Mouse (Mus musculus) limb, embryonic 14.5 days (tissue): ENCODE measurements around the gene Zfyve19. TPM values are rescaled to one million over a fixed set of nuclear protein-coding genes. Genes with fewer than 3 reads are reported as not detected.

Source experiments
- ATAC-seq: fragments of 200-750 bp; cut with Nextera tagmentation; 2 replicates; pipeline ENCODE4 v1.8.0; 2017; ENCODE audit warnings: low read depth, moderate number of reproducible peaks, moderate TSS enrichment; ENCODE audit not compliant: low FRiP score
- DNase-seq: peaks from one replicate; pipeline ENCODE4 v3.0.0-alpha.2; 2015; ENCODE audit warnings: low spot score
- H3K27ac ChIP-seq: fragments of 300-500 bp; sonication (generic); replicated peaks from 2 replicates; pipeline ENCODE4 v1.5.1; 2014; ENCODE audit warnings: low read depth, mild to moderate bottlenecking, low read length, moderate library complexity, mixed read lengths
- H3K27me3 ChIP-seq: fragments of 300-500 bp; sonication (generic); 2 replicates; pipeline ENCODE4 v1.6.1; 2014; ENCODE audit warnings: low read length, mixed read lengths; ENCODE audit not compliant: control insufficient read depth, insufficient read depth
- H3K36me3 ChIP-seq: fragments of 300-500 bp; sonication (generic); 2 replicates; pipeline ENCODE4 v1.6.1; 2014; ENCODE audit warnings: mild to moderate bottlenecking, low read length, moderate library complexity, mixed read lengths; ENCODE audit not compliant: control insufficient read depth, insufficient read depth
- H3K4me1 ChIP-seq: fragments of 300-500 bp; sonication (generic); 2 replicates; pipeline ENCODE4 v1.6.1; 2014; ENCODE audit warnings: antibody characterized with exemption, low read length, mixed read lengths; ENCODE audit not compliant: control insufficient read depth, insufficient read depth
- H3K4me2 ChIP-seq: fragments of 300-500 bp; sonication (generic); replicated peaks from 2 replicates; pipeline ENCODE4 v1.6.1; 2014; ENCODE audit warnings: low read depth, mild to moderate bottlenecking, low read length, moderate library complexity; ENCODE audit not compliant: severe bottlenecking
- H3K4me3 ChIP-seq: fragments of 300-500 bp; sonication (generic); replicated peaks from 2 replicates; pipeline ENCODE4 v1.5.1; 2014; ENCODE audit warnings: low read length
- H3K9ac ChIP-seq: fragments of 300-500 bp; sonication (generic); 2 replicates; pipeline ENCODE4 v1.6.1; 2014; ENCODE audit warnings: mild to moderate bottlenecking, low read depth, low read length, moderate library complexity; ENCODE audit not compliant: severe bottlenecking
- H3K9me3 ChIP-seq: fragments of 300-500 bp; sonication (generic); 2 replicates; pipeline ENCODE4 v1.6.1; 2016; ENCODE audit warnings: low read length; ENCODE audit not compliant: control insufficient read depth
- POLR2A ChIP-seq: fragments of 200-500 bp; IDR thresholded peaks from 2 replicates; pipeline ENCODE4 v1.8.0; 2012; ENCODE audit warnings: inconsistent platforms, mild to moderate bottlenecking, moderate library complexity, borderline replicate concordance; ENCODE audit not compliant: insufficient read depth, insufficient read length; ENCODE audit errors: extremely low read depth
- WGBS: fragments of 180-500 bp; shearing (Covaris S2); extraction: QIAGEN DNeasy Blood & Tissue Kit; methylation state at CpG from one replicate; pipeline ENCODE4 v1.1.7; 2014; 5-methylcytosine and 5-hydroxymethylcytosine counted together
- polyA plus RNA-seq, 2 experiments: library from polyadenylated mRNA; depleted of rRNA in 1 of 2; stranded (reverse) in 1 of 2; unstranded in 1 of 2; fragments of >200 nt; fragmentation: Nextera tagmentation in 1 of 2; extraction: Ambion mirVana in 1 of 2; gene quantifications; 2 replicates each; pipeline versions ENCODE4 v1.2.1 to v1.2.3; 2012 to 2014

Zfyve19 gene
- polyA plus RNA-seq, 2 experiments, result 46.3 to 88.0 TPM

- no peaks in the 10 kb centered on the region for H3K4me1 ChIP-seq
- H3K27me3 ChIP-seq, result 0 out of 2 replicates have a peak, but pooled peaks cover 3% of the 10 kb centered on the region
- H3K4me2 ChIP-seq, result no peak overlapping the region
- ATAC-seq (no peak), DNase-seq (no peak)
- H3K9me3 ChIP-seq, result no peaks in the 10 kb centered on the region
- H3K4me3 ChIP-seq, result no peak overlapping the region
- WGBS, result 32% methylated on average over 7 of the region's 7 CpGs
- no peaks in the 10 kb centered on the region for H3K36me3 ChIP-seq
- no peak overlapping the region for H3K27ac ChIP-seq
- no peak for TF ChIP-seq POLR2A
- H3K9ac ChIP-seq, result no peak overlapping the region
Measured at GRCm38 (mm10) chr2:119254976-119255375, 46.6 kb downstream of the Zfyve19 start.

GRCm38 (mm10) chr2:119260518-119260917, 52.1 kb downstream of the Zfyve19 start:
- DNase-seq, result no peak
- Histone ChIP-seq H3K9me3 (no peaks in the 10 kb centered on the region), H3K36me3 (no peaks in the 10 kb centered on the region), H3K4me3 (no peak overlapping the region), H3K9ac (no peak overlapping the region), H3K4me2 (no peak overlapping the region), H3K4me1 (peaks cover 4% of the 10 kb centered on the region; the same call in 1 of the 2 replicates), H3K27ac (no peak overlapping the region), H3K27me3 (0 out of 2 replicates have a peak, but pooled peaks cover under 1% of the 10 kb centered on the region)
- WGBS, result 78% methylated on average over 1 of the region's 1 CpGs
- ATAC-seq, result no peak
- TF ChIP-seq POLR2A, result no peak

GRCm38 (mm10) chr2:119261326-119261725, 52.9 kb downstream of the Zfyve19 start:
- no peak for ATAC-seq
- H3K27ac ChIP-seq, result no peak overlapping the region
- 54% methylated on average over 2 of the region's 2 CpGs for WGBS

GRCm38 (mm10) chr2:119262978-119263377, 54.6 kb downstream of the Zfyve19 start:
- no peak for TF ChIP-seq POLR2A
- H3K9me3 ChIP-seq, result no peaks in the 10 kb centered on the region
- no peak overlapping the region for H3K4me2 ChIP-seq
- H3K27me3 ChIP-seq, result no peaks in the 10 kb centered on the region
- H3K4me1 ChIP-seq, result peaks cover 4% of the 10 kb centered on the region; the same call in 1 of the 2 replicates
- 22% methylated on average over 8 of the region's 8 CpGs for WGBS
- H3K36me3 ChIP-seq, result no peaks in the 10 kb centered on the region
- H3K9ac ChIP-seq, result 0 out of 2 replicates have a peak overlapping the region, but pooled peaks have one; percentile 16
- H3K4me3 ChIP-seq, result no peak overlapping the region
- H3K27ac ChIP-seq, result no peak overlapping the region
- DNase-seq (peak; percentile 9), ATAC-seq (no peak)

More at GRCm38 (mm10) chr2:119261326-119261725, 52.9 kb downstream of the Zfyve19 start:
- TF ChIP-seq POLR2A, result no peak
- DNase-seq, result no peak
- no peaks in the 10 kb centered on the region for H3K9me3 ChIP-seq
- H3K9ac ChIP-seq, result no peak overlapping the region
- no peaks in the 10 kb centered on the region for H3K36me3 ChIP-seq
- H3K4me1 ChIP-seq, result peaks cover 4% of the 10 kb centered on the region; the same call in 1 of the 2 replicates
- H3K4me2 ChIP-seq, result no peak overlapping the region
- no peaks in the 10 kb centered on the region for H3K27me3 ChIP-seq
- H3K4me3 ChIP-seq, result no peak overlapping the region

- no peak overlapping the region for H3K27ac ChIP-seq
- ATAC-seq, result no peak
- no peak overlapping the region for H3K9ac ChIP-seq
- no peaks in the 10 kb centered on the region for H3K36me3 ChIP-seq
- TF ChIP-seq POLR2A, result no peak
- H3K9me3 ChIP-seq, result no peaks in the 10 kb centered on the region
- H3K4me3 ChIP-seq, result no peak overlapping the region
- no peaks in the 10 kb centered on the region for H3K27me3 ChIP-seq
- peaks cover 4% of the 10 kb centered on the region; the same call in 1 of the 2 replicates for H3K4me1 ChIP-seq
- WGBS, result 78% methylated on average over 5 of the region's 5 CpGs
- H3K4me2 ChIP-seq, result no peak overlapping the region
- no peak for DNase-seq
Measured at GRCm38 (mm10) chr2:119263813-119264212, 55.4 kb downstream of the Zfyve19 start.

Other genes starting within 250 kb of the Zfyve19 start
- gene Ccdc32, start 179.2 kb upstream of the Zfyve19 start, polyA plus RNA-seq (2012; rRNA removed), result 13.5 and 14.6 TPM in 2 replicates
- 21.5 and 23.5 TPM in 2 replicates for gene Ccdc32, start 179.2 kb upstream of the Zfyve19 start, polyA plus RNA-seq (2014; fragmentation: Nextera tagmentation; extraction: Ambion mirVana)
- 6.0 and 6.2 TPM in 2 replicates for gene Rpusd2, start 173.8 kb upstream of the Zfyve19 start, polyA plus RNA-seq (2012; rRNA removed)
- gene Rpusd2, start 173.8 kb upstream of the Zfyve19 start, polyA plus RNA-seq (2014; fragmentation: Nextera tagmentation; extraction: Ambion mirVana), result 3.6 and 3.8 TPM in 2 replicates
- 3.6 and 5.5 TPM in 2 replicates for gene Knl1, start 161.5 kb upstream of the Zfyve19 start, polyA plus RNA-seq (2012; rRNA removed)
- gene Knl1, start 161.5 kb upstream of the Zfyve19 start, polyA plus RNA-seq (2014; fragmentation: Nextera tagmentation; extraction: Ambion mirVana), result 34.5 and 37.1 TPM in 2 replicates
- gene Rad51, start 95.8 kb upstream of the Zfyve19 start, polyA plus RNA-seq (2012; rRNA removed), result 37.6 and 38.6 TPM in 2 replicates
- gene Rad51, start 95.8 kb upstream of the Zfyve19 start, polyA plus RNA-seq (2014; fragmentation: Nextera tagmentation; extraction: Ambion mirVana), result 41.5 and 44.7 TPM in 2 replicates
- gene Rmdn3, start 51.6 kb upstream of the Zfyve19 start, polyA plus RNA-seq (2012; rRNA removed), result 25.4 and 27.4 TPM in 2 replicates
- 38.9 and 40.7 TPM in 2 replicates for gene Rmdn3, start 51.6 kb upstream of the Zfyve19 start, polyA plus RNA-seq (2014; fragmentation: Nextera tagmentation; extraction: Ambion mirVana)
- gene Gchfr, start 40.8 kb upstream of the Zfyve19 start, polyA plus RNA-seq (2012; rRNA removed), result 5.6 and 6.2 TPM in 2 replicates
- 14.8 and 20.9 TPM in 2 replicates for gene Gchfr, start 40.8 kb upstream of the Zfyve19 start, polyA plus RNA-seq (2014; fragmentation: Nextera tagmentation; extraction: Ambion mirVana)
- 0.05 and 0.15 TPM in 2 replicates for gene Gm14137, start 34.1 kb upstream of the Zfyve19 start, polyA plus RNA-seq (2012; rRNA removed)
- gene Gm14137, start 34.1 kb upstream of the Zfyve19 start, polyA plus RNA-seq (2014; fragmentation: Nextera tagmentation; extraction: Ambion mirVana), result 0.57 and 0.69 TPM in 2 replicates
- gene Dnajc17, start 178 bp downstream of the Zfyve19 start, polyA plus RNA-seq (2012; rRNA removed), result 18.1 and 33.1 TPM in 2 replicates
- gene Dnajc17, start 178 bp downstream of the Zfyve19 start, polyA plus RNA-seq (2014; fragmentation: Nextera tagmentation; extraction: Ambion mirVana), result 18.0 and 20.5 TPM in 2 replicates
- gene Ppp1r14d, start 21.3 kb downstream of the Zfyve19 start, polyA plus RNA-seq (2012; rRNA removed), result not detected in 2 replicates
- gene Ppp1r14d, start 21.3 kb downstream of the Zfyve19 start, polyA plus RNA-seq (2014; fragmentation: Nextera tagmentation; extraction: Ambion mirVana), result not detected in 2 replicates
- gene Spint1, start 28.7 kb downstream of the Zfyve19 start, polyA plus RNA-seq (2012; rRNA removed), result 9.2 and 11.6 TPM in 2 replicates
- gene Spint1, start 28.7 kb downstream of the Zfyve19 start, polyA plus RNA-seq (2014; fragmentation: Nextera tagmentation; extraction: Ambion mirVana), result 18.2 and 19.5 TPM in 2 replicates
- gene Rhov, start 62.7 kb downstream of the Zfyve19 start, polyA plus RNA-seq (2012; rRNA removed), result 4.5 and 6.8 TPM in 2 replicates
- gene Rhov, start 62.7 kb downstream of the Zfyve19 start, polyA plus RNA-seq (2014; fragmentation: Nextera tagmentation; extraction: Ambion mirVana), result 14.7 and 15.1 TPM in 2 replicates
- gene Vps18, start 80.1 kb downstream of the Zfyve19 start, polyA plus RNA-seq (2012; rRNA removed), result 17.0 and 19.2 TPM in 2 replicates
- gene Vps18, start 80.1 kb downstream of the Zfyve19 start, polyA plus RNA-seq (2014; fragmentation: Nextera tagmentation; extraction: Ambion mirVana), result 14.8 and 16.6 TPM in 2 replicates
- gene Dll4, start 117.2 kb downstream of the Zfyve19 start, polyA plus RNA-seq (2012; rRNA removed), result 8.7 and 9.0 TPM in 2 replicates
- gene Dll4, start 117.2 kb downstream of the Zfyve19 start, polyA plus RNA-seq (2014; fragmentation: Nextera tagmentation; extraction: Ambion mirVana), result 5.1 and 6.2 TPM in 2 replicates
- 0.79 and 0.94 TPM in 2 replicates for gene Chac1, start 142.6 kb downstream of the Zfyve19 start, polyA plus RNA-seq (2012; rRNA removed)
- gene Chac1, start 142.6 kb downstream of the Zfyve19 start, polyA plus RNA-seq (2014; fragmentation: Nextera tagmentation; extraction: Ambion mirVana), result 0.48 and 0.68 TPM in 2 replicates